Mouse (Mus musculus): ENCODE measurements around the gene Olfr453. TPM values are rescaled to one million over a fixed set of nuclear protein-coding genes. Genes with fewer than 3 reads are reported as not detected.

Gene Olfr453
- total RNA-seq (2012; rRNA removed) (not detected in 2 replicates), polyA plus RNA-seq (2012; ENCODE audit: insufficient read depth in 1 of 2, insufficient read length in 2 of 2, low read depth in 1 of 2, low replicate concordance in 2 of 2, missing spikeins in 1 of 2) (not detected)

- no peaks in the 10 kb centered on the region for H3K36me3 ChIP-seq (ENCODE audit: control insufficient read depth in 1 of 2, insufficient read depth in 2 of 2, low read length in 2 of 2)
- H3K27me3 ChIP-seq (ENCODE audit: control insufficient read depth in 1 of 2, insufficient read depth in 2 of 2, low read length in 2 of 2), result no peaks in the 10 kb centered on the region
- no peak for TF ChIP-seq ZMIZ1 (IDR thresholded peaks at IDR 0.05; ENCODE audit: low read depth, low read length)
- no peaks in the 10 kb centered on the region for H3K4me1 ChIP-seq (ENCODE audit: control insufficient read depth in 1 of 2, insufficient read depth in 2 of 2, low read length in 2 of 2)
- no peaks in the 10 kb centered on the region for H3K9me3 ChIP-seq (replicated peaks; ENCODE audit: insufficient read depth, low read length)
- no peak for DNase-seq (ENCODE audit: low read depth, low spot score)
- H3K4me3 ChIP-seq (ENCODE audit: control insufficient read depth in 1 of 2, insufficient read depth in 1 of 2, low read depth in 2 of 2, low read length in 2 of 2), result no peak within 1 kb of the TSS
- no peaks in the 10 kb centered on the region for H3K79me2 ChIP-seq (ENCODE audit: control insufficient read depth, insufficient read depth, low read length, poor library complexity)
- H3K9ac ChIP-seq (ENCODE audit: control insufficient read depth, low read depth, low read length, poor library complexity, severe bottlenecking), result no peak within 1 kb of the TSS
- H3K27ac ChIP-seq (ENCODE audit: control insufficient read depth, low read depth, low read length), result no peak within 1 kb of the TSS
Observed at GRCm38 (mm10) chr6:42739071-42739470, at the start of gene Olfr453. TSS of gene Olfr453 (plus strand) at chr6:42739371.

GRCm38 (mm10) chr6:42689761-42690160, 49.4 kb upstream of the Olfr453 start:
- DNase-seq (ENCODE audit: low read depth, low spot score), result no peak
- H3K27ac ChIP-seq (ENCODE audit: control insufficient read depth, low read depth, low read length), result no peak overlapping the region

GRCm38 (mm10) chr6:42692154-42692516, 47.0 kb upstream of the Olfr453 start:
- Histone ChIP-seq H3K36me3 (ENCODE audit: control insufficient read depth in 1 of 2, insufficient read depth in 2 of 2, low read length in 2 of 2) (no peaks in the 10 kb centered on the region), H3K27ac (ENCODE audit: control insufficient read depth, low read depth, low read length) (no peak overlapping the region), H3K9me3 (replicated peaks; ENCODE audit: insufficient read depth, low read length) (no peaks in the 10 kb centered on the region), H3K4me1 (ENCODE audit: control insufficient read depth in 1 of 2, insufficient read depth in 2 of 2, low read length in 2 of 2) (no peaks in the 10 kb centered on the region), H3K27me3 (ENCODE audit: control insufficient read depth in 1 of 2, insufficient read depth in 2 of 2, low read length in 2 of 2) (no peaks in the 10 kb centered on the region; a peak in 1 of 4 replicates), H3K4me3 (ENCODE audit: control insufficient read depth in 1 of 2, insufficient read depth in 1 of 2, low read depth in 2 of 2, low read length in 2 of 2) (no peak overlapping the region), H3K79me2 (ENCODE audit: control insufficient read depth, insufficient read depth, low read length, poor library complexity) (no peaks in the 10 kb centered on the region), H3K9ac (ENCODE audit: control insufficient read depth, low read depth, low read length, poor library complexity, severe bottlenecking) (no peak overlapping the region)
- no peak for DNase-seq (ENCODE audit: low read depth, low spot score)
- TF ChIP-seq MYB (IDR thresholded peaks at IDR 0.05; ENCODE audit: low read depth, low read length) (no peak), MAX (IDR thresholded peaks at IDR 0.05; ENCODE audit: low read length) (no peak), ETS1 (IDR thresholded peaks at IDR 0.05; ENCODE audit: low read depth, low read length) (no peak), NELFE (IDR thresholded peaks at IDR 0.05; ENCODE audit: low read depth, low read length) (no peak), ZC3H11A (IDR thresholded peaks at IDR 0.05; ENCODE audit: low read depth, low read length) (no peak), RCOR1 (IDR thresholded peaks at IDR 0.05; ENCODE audit: low read depth, low read length) (no peak), NRF1 (IDR thresholded peaks at IDR 0.05; ENCODE audit: insufficient read depth, low read depth, low read length, poor library complexity, severe bottlenecking) (no peak), CTCF (IDR thresholded peaks at IDR 0.05 in 2 of 3, conservative IDR thresholded peaks at IDR 0.05 in 1 of 3; ENCODE audit: control insufficient read depth in 1 of 3, insufficient read depth in 1 of 3, low read depth in 2 of 3, low read length in 3 of 3, poor library complexity in 1 of 3, severe bottlenecking in 1 of 3) (no peak), GATA1 (IDR thresholded peaks at IDR 0.05; ENCODE audit: low read depth, low read length) (no peak), MAZ (IDR thresholded peaks at IDR 0.05; ENCODE audit: low read depth, low read length) (no peak), MAFK (IDR thresholded peaks at IDR 0.05; ENCODE audit: borderline replicate concordance, low read depth, low read length) (no peak), UBTF (IDR thresholded peaks at IDR 0.05; ENCODE audit: borderline replicate concordance, insufficient read depth, low read depth, low read length) (no peak), CHD1 (IDR thresholded peaks at IDR 0.05; ENCODE audit: low read depth, low read length) (no peak), MXI1 (IDR thresholded peaks at IDR 0.05; ENCODE audit: low read depth, low read length) (no peak), ZKSCAN1 (IDR thresholded peaks at IDR 0.05; ENCODE audit: low read depth, low read length) (no peak), TBP (IDR thresholded peaks at IDR 0.05; ENCODE audit: low read depth, low read length) (no peak)

More at GRCm38 (mm10) chr6:42689761-42690160, 49.4 kb upstream of the Olfr453 start:
- no peaks in the 10 kb centered on the region for H3K9me3 ChIP-seq (replicated peaks; ENCODE audit: insufficient read depth, low read length)
- no peaks in the 10 kb centered on the region for H3K79me2 ChIP-seq (ENCODE audit: control insufficient read depth, insufficient read depth, low read length, poor library complexity)
- no peaks in the 10 kb centered on the region; a peak in 1 of 4 replicates for H3K27me3 ChIP-seq (ENCODE audit: control insufficient read depth in 1 of 2, insufficient read depth in 2 of 2, low read length in 2 of 2)
- TF ChIP-seq ZKSCAN1 (IDR thresholded peaks at IDR 0.05; ENCODE audit: low read depth, low read length), result no peak
- no peak for TF ChIP-seq GATA1 (IDR thresholded peaks at IDR 0.05; ENCODE audit: low read depth, low read length)
- no peak for TF ChIP-seq MEF2A (IDR thresholded peaks at IDR 0.05; ENCODE audit: extremely low read depth, insufficient replicate concordance, low read depth, low read length, poor library complexity, severe bottlenecking)
- no peak for TF ChIP-seq USF1 (IDR thresholded peaks at IDR 0.05; ENCODE audit: low read depth, low read length)
- no peak for TF ChIP-seq SMC3 (IDR thresholded peaks at IDR 0.05; ENCODE audit: low read depth, low read length)
- no peak for TF ChIP-seq MAFK (IDR thresholded peaks at IDR 0.05; ENCODE audit: borderline replicate concordance, low read depth, low read length)
- TF ChIP-seq E2F4 (IDR thresholded peaks at IDR 0.05; ENCODE audit: borderline replicate concordance, low read depth, low read length), result no peak
- no peak for TF ChIP-seq CTCF (IDR thresholded peaks at IDR 0.05 in 2 of 3, conservative IDR thresholded peaks at IDR 0.05 in 1 of 3; ENCODE audit: control insufficient read depth in 1 of 3, insufficient read depth in 1 of 3, low read depth in 2 of 3, low read length in 3 of 3, poor library complexity in 1 of 3, severe bottlenecking in 1 of 3)
- no peak for TF ChIP-seq ELF1 (IDR thresholded peaks at IDR 0.05; ENCODE audit: low read depth, low read length)
- no peak for TF ChIP-seq ETS1 (IDR thresholded peaks at IDR 0.05; ENCODE audit: low read depth, low read length)
- TF ChIP-seq MAX (IDR thresholded peaks at IDR 0.05; ENCODE audit: low read length), result no peak
- no peak for TF ChIP-seq POLR2A (IDR thresholded peaks at IDR 0.05; ENCODE audit: control insufficient read depth in 1 of 2, insufficient read depth in 1 of 2, low read depth in 1 of 2, low read length in 2 of 2, poor library complexity in 1 of 2)
- no peak for TF ChIP-seq JUND (IDR thresholded peaks at IDR 0.05; ENCODE audit: low read depth, low read length)
- no peak for TF ChIP-seq SIN3A (IDR thresholded peaks at IDR 0.05; ENCODE audit: low read length)
- TF ChIP-seq ZMIZ1 (IDR thresholded peaks at IDR 0.05; ENCODE audit: low read depth, low read length), result no peak
- TF ChIP-seq POLR2AphosphoS5 (IDR thresholded peaks at IDR 0.05; ENCODE audit: borderline replicate concordance, low read depth, low read length), result no peak
- H3K9ac ChIP-seq (ENCODE audit: control insufficient read depth, low read depth, low read length, poor library complexity, severe bottlenecking), result no peak overlapping the region
- H3K36me3 ChIP-seq (ENCODE audit: control insufficient read depth in 1 of 2, insufficient read depth in 2 of 2, low read length in 2 of 2), result no peaks in the 10 kb centered on the region
- no peak overlapping the region for H3K4me3 ChIP-seq (ENCODE audit: control insufficient read depth in 1 of 2, insufficient read depth in 1 of 2, low read depth in 2 of 2, low read length in 2 of 2)
- no peaks in the 10 kb centered on the region for H3K4me1 ChIP-seq (ENCODE audit: control insufficient read depth in 1 of 2, insufficient read depth in 2 of 2, low read length in 2 of 2)
